Mouse (Mus musculus): ENCODE measurements around the gene Hs3st3b1.

The Hs3st3b1 gene

GRCm38 (mm10) chr11:63924286-63924930 is 2.3 kb upstream of the Hs3st3b1 start:
- DNase-seq (ENCODE audit: low spot score in 2 of 2) = no peak

GRCm38 (mm10) chr11:63923386-63923785 is 1.3 kb upstream of the Hs3st3b1 start:
- no peak for DNase-seq (ENCODE audit: low spot score in 2 of 2)

DNA sequence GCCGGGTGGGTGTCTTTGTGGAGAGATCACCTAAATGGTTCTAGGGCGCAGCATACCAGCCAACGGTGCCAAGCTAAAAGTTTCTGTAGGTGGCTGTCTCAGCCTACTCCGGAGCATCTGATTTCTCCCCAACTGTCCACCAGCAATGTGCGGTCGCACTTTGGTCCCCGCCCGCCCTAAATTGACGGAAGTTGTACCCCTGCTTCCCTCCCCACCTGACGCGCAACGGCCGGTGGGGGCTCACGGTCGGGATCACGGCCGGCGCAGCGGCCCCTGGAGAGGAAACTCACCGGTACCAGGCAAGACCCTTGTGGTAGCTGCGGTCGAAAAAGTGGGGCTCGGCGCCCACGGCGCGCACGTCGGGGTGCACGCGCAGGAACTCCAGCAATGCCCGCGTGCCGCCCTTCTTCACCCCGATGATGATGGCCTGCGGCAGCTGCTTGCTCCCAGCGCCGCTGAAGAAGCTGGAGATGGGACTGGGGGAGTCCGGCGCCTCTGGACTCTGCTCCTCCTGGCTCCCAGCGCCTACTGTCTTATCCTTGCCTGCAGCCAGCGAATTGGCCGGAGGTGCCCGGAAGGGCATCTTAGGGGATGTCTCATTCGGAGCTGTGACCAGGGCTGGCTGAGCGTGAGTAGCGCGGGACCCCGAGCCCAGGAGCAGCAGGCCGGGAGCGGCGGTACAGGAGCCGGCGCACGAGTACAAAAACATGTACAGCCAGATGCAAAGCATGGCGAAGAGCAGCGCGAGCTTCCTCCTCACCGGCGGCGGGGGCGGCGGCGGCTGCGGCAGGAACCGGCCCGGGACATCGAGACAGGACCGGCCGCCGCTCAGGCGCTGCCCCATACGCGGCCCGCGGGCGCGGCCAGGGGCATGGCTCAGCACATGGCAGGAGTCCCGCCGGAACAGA is 792 bp downstream of the Hs3st3b1 start:
- DNase-seq (ENCODE audit: low spot score in 2 of 2) = no peak

DNA sequence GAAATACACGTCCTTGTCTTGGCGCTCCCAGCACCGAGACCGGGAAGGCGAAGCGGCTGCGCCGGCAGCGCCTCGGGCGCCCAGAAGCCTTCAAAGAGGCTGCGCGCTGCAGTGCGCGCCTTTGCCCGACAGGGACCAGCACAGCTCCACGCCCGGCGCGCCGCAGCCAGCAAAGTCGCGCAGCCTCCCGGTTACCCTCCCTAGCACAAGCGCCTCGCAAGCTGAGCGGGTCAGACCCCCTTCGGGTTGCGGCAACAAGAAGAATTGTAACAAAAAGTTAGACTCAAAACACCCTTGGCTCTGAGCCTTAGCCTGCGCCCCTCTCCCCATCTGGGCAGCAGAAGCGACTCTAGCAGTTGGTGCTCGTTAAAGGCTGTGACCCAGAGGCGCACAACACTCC is 1.6 kb downstream of the Hs3st3b1 start:
- DNase-seq (ENCODE audit: low spot score in 2 of 2) = peak; percentile 30 to 61

- DNase-seq (ENCODE audit: low spot score in 2 of 2) = no peak
Observed at GRCm38 (mm10) chr11:63919211-63920098, 2.6 kb downstream of the Hs3st3b1 start.

GRCm38 (mm10) chr11:63918321-63919105 is 3.6 kb downstream of the Hs3st3b1 start:
- DNase-seq (ENCODE audit: low spot score in 2 of 2) = no peak

- DNase-seq (ENCODE audit: low spot score in 2 of 2) = no peak
Observed at GRCm38 (mm10) chr11:63917561-63917960, 4.5 kb downstream of the Hs3st3b1 start.

GRCm38 (mm10) chr11:63914388-63914787 is 7.7 kb downstream of the Hs3st3b1 start:
- DNase-seq (ENCODE audit: low spot score in 2 of 2) = peak; percentile 68

GRCm38 (mm10) chr11:63913936-63914335 is 8.2 kb downstream of the Hs3st3b1 start:
- no peak for DNase-seq (ENCODE audit: low spot score in 2 of 2)

DNA sequence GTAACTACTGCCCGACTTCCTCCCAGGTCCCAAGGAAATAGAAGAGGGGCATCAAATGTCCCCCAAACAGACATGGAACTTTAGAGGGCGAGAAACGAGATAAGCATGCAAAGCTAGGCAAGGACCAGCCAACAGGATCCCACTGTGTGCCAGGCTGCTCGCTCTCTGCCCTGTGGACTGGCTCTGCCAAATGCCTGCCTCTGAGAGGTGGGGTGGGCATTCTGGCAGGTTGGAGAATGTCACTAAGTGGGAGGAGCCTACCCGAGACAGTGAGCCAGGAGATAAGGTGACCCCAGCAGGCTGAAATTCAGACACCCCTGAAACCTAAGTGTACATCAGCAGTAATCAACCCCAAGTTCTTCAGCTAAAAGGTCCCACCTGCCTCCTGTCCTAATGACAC is 11.1 kb downstream of the Hs3st3b1 start:
- DNase-seq (ENCODE audit: low spot score in 2 of 2) = no peak

- DNase-seq (ENCODE audit: low spot score in 2 of 2) = no peak
Observed at GRCm38 (mm10) chr11:63909961-63910360, 12.1 kb downstream of the Hs3st3b1 start.

DNA sequence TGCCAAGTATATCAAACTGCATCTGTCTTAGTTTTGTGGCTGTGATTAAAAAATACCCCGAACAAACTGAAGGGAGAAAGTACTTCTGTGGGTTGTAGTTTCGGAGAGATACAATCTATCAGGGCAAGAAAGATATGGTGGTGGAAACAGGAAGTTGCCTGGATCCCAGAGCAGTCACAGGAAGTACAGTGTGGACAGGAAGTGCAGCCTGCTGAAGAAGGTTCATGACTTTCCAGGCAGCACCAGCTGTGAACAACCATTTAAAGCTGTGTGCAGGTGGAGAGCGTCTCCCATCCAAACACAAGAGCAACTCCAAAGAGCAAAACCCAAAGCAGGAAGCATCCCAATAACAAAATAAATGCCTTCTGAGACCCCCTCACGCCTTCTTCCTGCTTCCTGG is 13.6 kb downstream of the Hs3st3b1 start:
- DNase-seq (ENCODE audit: low spot score in 2 of 2) = no peak

GRCm38 (mm10) chr11:63906552-63907353 is 15.3 kb downstream of the Hs3st3b1 start:
- peak; percentile 69 to 72 for DNase-seq (ENCODE audit: low spot score in 2 of 2)

DNA sequence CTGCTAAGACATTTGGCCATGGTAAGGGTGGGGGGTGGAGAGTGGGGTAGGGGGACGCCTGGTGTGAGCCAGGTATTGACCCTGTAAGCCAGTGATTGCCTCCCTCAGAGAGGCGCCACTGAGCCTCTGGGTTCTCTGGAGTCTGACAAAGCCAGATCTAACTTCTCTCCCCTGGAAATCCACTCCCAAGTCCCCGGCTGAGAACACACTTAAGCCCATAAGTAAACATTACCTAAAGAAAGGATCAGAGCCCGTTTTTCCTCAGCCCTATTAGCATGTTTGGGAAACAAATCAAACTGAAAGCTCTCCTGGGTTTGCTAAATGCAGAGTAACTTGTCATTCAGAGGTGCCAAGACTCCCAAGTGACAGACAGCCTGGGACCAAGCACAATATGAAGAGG is 17.3 kb downstream of the Hs3st3b1 start:
- DNase-seq (ENCODE audit: low spot score in 2 of 2) = no peak

- DNase-seq (ENCODE audit: low spot score in 2 of 2) = peak in 1 of 2 experiments; percentile 14
Observed at GRCm38 (mm10) chr11:63898509-63899168, 23.5 kb downstream of the Hs3st3b1 start.

- DNase-seq (ENCODE audit: low spot score in 2 of 2) = no peak
Observed at GRCm38 (mm10) chr11:63897856-63898508, 24.1 kb downstream of the Hs3st3b1 start.

DNA sequence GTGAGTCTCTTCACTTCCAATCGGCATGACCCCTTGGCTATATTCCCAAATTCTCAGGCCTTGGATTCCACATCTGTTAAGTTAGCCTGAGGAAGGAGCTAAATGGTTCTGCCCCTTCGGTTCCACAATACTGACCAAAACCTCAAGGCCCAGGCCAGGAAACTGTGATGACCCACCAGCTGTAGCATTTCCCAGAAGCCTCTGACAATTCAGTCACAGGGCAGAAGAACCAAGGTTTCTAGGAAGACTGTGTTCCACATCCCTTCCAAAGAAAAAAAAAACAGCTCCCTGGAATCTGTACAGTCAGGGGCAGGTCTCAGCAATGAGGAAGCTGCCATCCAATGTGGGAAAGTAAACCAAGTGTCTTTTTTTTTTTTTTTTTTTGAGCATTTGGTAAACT is 25.1 kb downstream of the Hs3st3b1 start:
- peak in 1 of 2 experiments; percentile 35 for DNase-seq (ENCODE audit: low spot score in 2 of 2)

DNA sequence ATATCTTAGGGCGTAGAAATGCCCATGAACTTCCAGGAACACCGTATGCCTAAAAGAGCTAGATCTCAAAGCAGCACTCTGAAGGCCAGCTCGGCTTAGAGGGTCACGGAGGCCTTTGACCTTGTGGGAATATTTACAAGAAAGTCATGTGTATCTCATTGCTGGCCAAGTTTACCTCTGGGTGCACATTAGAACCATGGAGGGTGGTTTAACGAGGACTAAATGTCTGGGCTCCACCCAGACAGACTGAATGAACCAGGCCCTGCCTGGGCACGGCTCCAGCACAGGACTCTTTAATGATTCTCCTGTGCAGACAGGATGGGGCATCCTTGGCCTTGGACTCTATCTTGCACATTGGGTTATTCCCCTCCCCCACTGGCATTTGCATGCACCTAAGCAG is 27.9 kb downstream of the Hs3st3b1 start:
- no peak for DNase-seq (ENCODE audit: low spot score in 2 of 2)

GRCm38 (mm10) chr11:63893557-63893956 is 28.5 kb downstream of the Hs3st3b1 start:
- no peak for DNase-seq (ENCODE audit: low spot score in 2 of 2)

Data from heart, adult 9 months (tissue).